Mouse (Mus musculus): ENCODE data around the gene Col4a1.
A peak's percentile ranks its signal among the peaks of the same experiment; 100 is the strongest.

The Col4a1 gene

GRCm38 (mm10) chr8:11312349-11313175 is at the start of gene Col4a1, which contains the start of gene Col4a2:
Col4a1 (minus strand) TSS chr8:11312826.
Col4a2 (plus strand) TSS chr8:11312805.
- DNase-seq (ENCODE audit: low read depth, low spot score): no peak

- DNase-seq (ENCODE audit: low read depth, low spot score): no peak
Observed at GRCm38 (mm10) chr8:11361546-11362277, 49.1 kb upstream of the Col4a1 start.

DNA sequence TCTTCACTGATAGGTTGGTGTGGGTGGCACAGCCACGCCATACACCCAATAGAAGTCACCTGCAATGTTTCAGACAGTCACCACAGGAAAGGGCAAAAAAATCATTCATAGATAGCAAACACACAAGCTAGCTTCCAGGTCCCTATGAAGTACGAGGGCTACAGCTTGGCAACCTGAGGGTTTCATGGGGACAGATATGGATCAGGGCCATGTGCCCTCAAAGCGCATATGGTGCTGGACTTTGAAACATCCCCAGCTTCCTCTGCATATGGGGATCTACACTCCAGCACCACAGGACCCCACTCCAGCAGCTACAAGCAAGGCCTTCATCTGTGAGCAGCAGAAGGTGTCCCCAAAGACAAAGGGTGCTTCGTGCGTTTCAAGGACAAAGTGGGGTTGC is 47.2 kb upstream of the Col4a1 start:
- no peak for DNase-seq (ENCODE audit: low read depth, low spot score)

- no peak for DNase-seq (ENCODE audit: low read depth, low spot score)
Observed at GRCm38 (mm10) chr8:11357921-11358436, 45.4 kb upstream of the Col4a1 start.

DNA sequence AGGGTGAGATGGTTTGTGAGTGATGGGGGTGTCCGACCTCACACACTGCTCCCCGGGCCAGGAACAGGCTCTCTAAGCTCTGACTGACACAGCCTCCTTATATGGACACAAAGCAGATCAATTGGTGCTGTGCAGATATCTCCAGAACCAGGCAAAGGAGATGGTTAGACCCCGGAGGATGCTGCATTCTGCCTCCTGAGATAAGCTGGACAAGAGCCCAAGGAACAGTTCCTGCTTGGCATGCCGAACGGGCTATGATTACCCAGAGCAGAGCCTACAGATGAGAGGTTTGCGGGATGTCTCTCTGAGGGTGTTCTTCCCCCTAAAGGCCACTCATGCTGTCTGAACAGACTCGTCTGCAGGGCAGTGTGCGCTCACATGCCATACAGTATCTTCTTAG is 44.1 kb upstream of the Col4a1 start:
- no peak for DNase-seq (ENCODE audit: low read depth, low spot score)

GRCm38 (mm10) chr8:11355900-11356299 is 43.3 kb upstream of the Col4a1 start:
- no peak for DNase-seq (ENCODE audit: low read depth, low spot score)

- peak; percentile 47 for DNase-seq (ENCODE audit: low read depth, low spot score)
Observed at GRCm38 (mm10) chr8:11354800-11355451, 42.3 kb upstream of the Col4a1 start.

DNA sequence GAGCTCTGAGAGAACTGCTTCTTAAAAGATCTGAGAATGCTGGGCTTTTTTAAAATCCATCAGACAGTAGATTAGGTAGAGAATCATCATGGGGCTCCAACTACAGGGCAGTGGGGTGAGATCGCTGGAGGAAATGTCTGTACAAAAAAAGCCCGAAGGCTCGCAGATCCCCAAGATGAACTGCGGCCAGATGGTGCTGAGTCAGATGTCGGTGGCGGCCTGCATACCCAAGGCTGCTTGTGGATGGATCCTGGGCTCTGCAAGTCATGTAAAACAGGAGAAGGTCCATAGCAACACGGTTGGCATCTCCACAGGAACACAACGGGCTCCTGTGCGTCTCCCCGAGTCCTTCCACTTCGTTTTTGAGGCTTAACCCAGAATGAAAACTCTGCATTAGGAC is 39.9 kb upstream of the Col4a1 start:
- DNase-seq (ENCODE audit: low read depth, low spot score): no peak

GRCm38 (mm10) chr8:11351355-11351754 is 38.7 kb upstream of the Col4a1 start:
- DNase-seq (ENCODE audit: low read depth, low spot score): no peak

GRCm38 (mm10) chr8:11348622-11349021 is 36.0 kb upstream of the Col4a1 start:
- DNase-seq (ENCODE audit: low read depth, low spot score): no peak

DNA sequence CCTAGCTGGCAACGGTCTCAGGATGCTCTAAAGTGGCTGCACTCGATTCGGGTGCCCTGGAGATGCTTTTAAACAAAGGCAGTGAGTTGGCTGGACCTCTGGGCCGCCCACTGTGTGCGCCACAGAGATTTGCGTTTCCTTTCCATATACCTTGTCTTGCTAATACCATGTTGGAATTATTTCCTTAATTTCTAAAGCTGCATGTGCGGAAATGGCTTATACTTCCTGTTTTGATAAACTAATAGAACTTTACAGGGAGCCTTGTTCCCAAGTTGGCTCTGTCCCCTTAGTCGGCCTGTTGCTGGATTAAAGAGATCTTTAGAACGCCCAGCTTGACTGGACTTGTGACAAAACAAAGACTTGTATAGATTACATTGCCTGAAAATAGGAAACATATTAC is 35.1 kb upstream of the Col4a1 start:
- no peak for DNase-seq (ENCODE audit: low read depth, low spot score)

DNA sequence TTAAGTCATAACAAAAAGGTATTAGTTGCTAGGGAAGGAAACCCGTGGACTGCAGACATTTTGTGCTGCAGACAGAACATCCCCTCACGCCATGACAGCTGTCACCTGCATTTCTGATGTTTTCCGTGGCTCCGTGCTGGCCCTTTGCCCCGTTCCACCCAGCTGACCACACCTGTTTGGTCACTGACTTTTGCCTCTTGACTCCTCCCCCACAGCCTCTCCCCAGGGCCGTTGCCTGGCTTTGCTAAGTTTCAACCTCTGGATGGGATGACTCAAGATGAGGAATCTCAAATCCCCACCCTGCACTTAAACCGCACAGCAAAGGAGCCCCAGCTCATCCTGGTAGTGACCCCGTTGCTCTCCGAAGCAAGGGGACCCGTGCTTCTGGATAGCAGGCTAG is 33.6 kb upstream of the Col4a1 start:
- DNase-seq (ENCODE audit: low read depth, low spot score): peak; percentile 48

DNA sequence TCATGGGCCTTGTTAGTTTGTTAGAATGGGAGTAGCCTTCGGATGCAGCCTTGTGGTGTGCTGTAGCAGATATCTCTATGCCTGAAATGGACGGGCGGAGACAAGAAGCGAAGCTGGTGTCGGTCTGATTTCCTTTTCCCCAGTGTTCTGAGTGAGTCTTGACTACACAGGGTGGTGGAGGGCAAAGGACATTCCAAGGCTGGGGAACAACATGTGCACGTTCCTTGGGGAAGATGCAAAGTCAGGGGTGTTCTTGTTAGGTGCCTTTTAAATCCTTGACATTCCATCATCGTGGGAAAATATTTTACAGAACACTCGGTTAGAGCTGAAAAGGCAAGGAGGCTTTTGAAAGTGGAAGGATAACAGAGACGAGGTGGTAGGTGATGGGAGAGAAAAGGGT is 31.8 kb upstream of the Col4a1 start:
- DNase-seq (ENCODE audit: low read depth, low spot score): no peak

- DNase-seq (ENCODE audit: low read depth, low spot score): peak; percentile 26
Observed at GRCm38 (mm10) chr8:11341111-11341566, 28.5 kb upstream of the Col4a1 start.

DNA sequence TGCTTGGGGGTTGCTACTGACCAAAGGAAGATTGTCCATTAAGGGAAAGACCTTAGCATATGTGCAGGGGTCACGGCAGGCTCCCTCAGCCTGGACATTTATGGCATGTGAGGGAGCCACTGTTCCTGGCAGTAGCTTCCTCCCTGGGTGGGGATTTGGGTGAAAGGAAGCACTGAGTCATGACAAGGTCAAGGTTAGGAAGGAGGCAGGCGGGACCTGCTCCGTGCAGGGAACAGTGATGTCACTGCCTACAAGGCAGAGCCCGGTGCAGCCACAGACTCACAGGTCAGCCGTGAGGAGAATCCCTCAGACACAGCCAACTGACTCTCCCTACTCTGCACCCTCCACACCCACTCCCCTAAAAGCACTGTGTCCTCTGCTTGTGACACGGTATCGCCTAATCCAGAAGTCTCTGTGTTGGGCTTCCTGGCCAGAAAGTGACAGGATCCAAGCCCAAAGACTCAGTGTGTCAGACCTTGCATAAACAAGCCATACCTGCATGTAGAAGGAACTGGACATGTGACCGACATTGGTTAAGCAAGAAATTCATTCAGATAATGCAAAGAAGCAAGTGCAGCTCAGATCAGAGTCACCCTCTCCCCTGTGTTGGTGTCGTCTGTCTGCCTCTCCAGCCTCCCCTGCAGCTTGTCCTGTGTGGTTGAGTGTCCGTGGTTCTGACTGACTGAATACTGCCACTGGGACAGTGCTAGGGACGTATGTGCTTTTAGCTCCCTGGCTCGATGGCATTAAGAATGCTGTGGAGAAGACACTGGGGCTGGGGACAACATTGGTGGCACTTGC is 27.9 kb upstream of the Col4a1 start:
- no peak for DNase-seq (ENCODE audit: low read depth, low spot score)

GRCm38 (mm10) chr8:11338507-11338906 is 25.9 kb upstream of the Col4a1 start:
- DNase-seq (ENCODE audit: low read depth, low spot score): no peak

- DNase-seq (ENCODE audit: low read depth, low spot score): no peak
Observed at GRCm38 (mm10) chr8:11337642-11338041, 25.0 kb upstream of the Col4a1 start.

- no peak for DNase-seq (ENCODE audit: low read depth, low spot score)
Observed at GRCm38 (mm10) chr8:11336346-11336745, 23.7 kb upstream of the Col4a1 start.

GRCm38 (mm10) chr8:11335238-11335637 is 22.6 kb upstream of the Col4a1 start:
- no peak for DNase-seq (ENCODE audit: low read depth, low spot score)

GRCm38 (mm10) chr8:11334493-11334892 is 21.9 kb upstream of the Col4a1 start:
- DNase-seq (ENCODE audit: low read depth, low spot score): no peak

DNA sequence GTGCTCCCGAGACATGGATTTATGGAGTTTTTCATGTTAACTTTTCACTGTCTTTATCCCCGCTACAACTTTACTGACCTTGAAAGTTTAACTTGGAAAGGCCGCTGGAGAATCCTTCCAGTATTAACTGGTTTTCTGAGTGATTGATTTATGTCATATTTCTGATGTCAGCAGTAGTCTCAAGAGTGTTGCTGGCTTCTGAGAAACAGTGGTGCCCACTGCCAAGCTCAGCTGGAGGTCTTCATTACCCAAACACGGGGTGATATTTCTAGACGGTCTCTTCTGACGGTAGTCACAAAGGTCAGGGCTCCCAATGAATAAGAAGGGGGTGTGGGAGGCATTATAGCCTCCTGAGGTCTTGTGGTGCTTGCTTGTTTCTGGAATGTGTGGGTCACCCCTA is 21.1 kb upstream of the Col4a1 start:
- no peak for DNase-seq (ENCODE audit: low read depth, low spot score)

Measured in A20 (cell line).